Mouse (Mus musculus): ENCODE results near the gene Tanc2.

- TF ChIP-seq CTCF (IDR thresholded peaks at IDR 0.05; ENCODE audit: insufficient read depth, low read length) = no peak
- no peak for TF ChIP-seq POLR2A (IDR thresholded peaks at IDR 0.05; ENCODE audit: borderline replicate concordance, extremely low read depth, low read depth, low read length)
Measured at GRCm38 (mm10) chr11:105567221-105567641, 22.6 kb upstream of the Tanc2 start.

Data from lung, adult 2 months (tissue).